Mouse (Mus musculus) heart, postnatal 25 days (tissue): ENCODE data around the gene Gm26741. TPM values are rescaled to one million over a fixed set of nuclear protein-coding genes. Genes with fewer than 3 reads are reported as not detected.

Experiments used
- DNase-seq: peaks from one replicate; pipeline ENCODE4 v3.0.0; 2022; ENCODE audit warnings: low spot score
- intact Hi-C: fragments of 180-260 bp; cut with DNase I; formaldehyde crosslinking; loops from one replicate; pipeline ENCODE4 v1.15.1; 2025
- total RNA-seq, 2 experiments: library from RNA; stranded (reverse); gene quantifications; 2 replicates each; pipeline ENCODE4 v1.2.3; 2021

Gm26741 gene
- total RNA-seq, 2 experiments from 2014 or later, result not detected

DNA sequence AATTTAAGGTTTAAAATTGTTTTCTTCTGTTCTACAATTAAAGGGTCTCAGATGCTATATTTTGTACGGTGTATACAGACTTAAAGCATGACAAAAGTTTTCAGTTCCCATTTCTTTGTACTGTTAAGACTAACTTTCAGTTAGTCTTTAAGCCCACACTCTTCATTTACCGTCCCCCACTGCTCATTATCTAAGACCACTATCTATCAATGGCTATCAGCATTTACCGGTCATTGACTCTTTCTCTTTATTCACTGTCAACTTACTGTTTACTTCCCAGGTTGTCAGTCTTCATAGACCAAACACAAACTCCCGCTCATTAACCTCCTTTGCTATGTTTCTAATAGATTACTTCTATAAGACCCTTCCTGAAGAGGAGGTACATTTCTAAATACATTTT is 28.6 kb downstream of the Gm26741 start:
- no peak for DNase-seq
- intact Hi-C loops, result loop anchor here (2.0 to 5.0 kb wide), 3 partner anchors 30 to 595 kb away; partner anchors contain the start of gene Nus1

DNA sequence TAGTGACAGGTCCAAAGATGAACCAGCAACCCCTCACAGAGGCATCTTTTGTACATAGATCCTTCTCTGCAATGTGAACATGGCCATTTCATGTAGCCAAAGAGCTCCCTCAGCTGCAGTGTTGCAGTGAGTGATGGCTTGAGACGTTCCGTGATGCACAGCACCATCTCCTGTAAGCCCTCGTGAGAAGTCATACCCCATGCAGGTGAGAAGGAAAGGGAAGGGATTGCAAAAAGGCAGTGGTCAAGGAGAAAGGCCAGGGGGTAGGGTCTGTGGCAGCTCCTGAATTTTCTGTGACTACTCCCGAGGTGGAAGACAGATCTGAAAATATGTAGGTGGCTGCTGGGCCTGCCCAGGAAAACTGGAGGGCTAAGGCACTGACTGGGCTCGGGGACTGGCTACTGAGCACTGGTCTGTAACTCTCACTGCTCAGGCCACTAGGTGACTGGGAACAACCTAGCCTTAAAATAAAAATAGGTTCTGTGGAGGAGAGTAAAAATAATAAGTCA is 30.4 kb downstream of the Gm26741 start, which contains the start of gene Nepn:
Nepn (plus strand) TSS at position 51 of the 509 bp plus-strand sequence.
- DNase-seq, result no peak
- intact Hi-C loops, result loop anchor here (5.0 kb wide), 2 partner anchors 282 to 597 kb away; no protein-coding TSS in a partner anchor

DNA sequence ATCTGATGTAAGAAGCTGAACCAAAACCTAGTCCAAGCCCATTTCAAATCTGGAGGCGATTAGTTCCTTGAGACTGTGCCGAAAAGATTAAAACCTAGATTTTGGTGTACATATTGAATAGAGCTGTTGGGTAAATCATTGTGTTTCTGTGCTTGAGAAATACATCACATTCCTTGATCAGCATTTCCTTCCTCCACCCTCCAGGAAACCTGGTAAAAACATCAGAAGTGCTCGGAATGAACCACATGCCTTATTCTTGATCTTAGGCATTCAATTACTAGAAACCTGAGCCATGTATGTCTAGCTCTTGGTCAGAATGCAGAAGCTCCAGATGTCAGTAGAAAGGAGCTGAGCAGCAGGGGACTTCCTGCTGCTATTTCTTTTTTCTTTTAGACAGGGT is 30.9 kb downstream of the Gm26741 start:
- no peak for DNase-seq
- intact Hi-C loops, result loop anchor here (5.0 kb wide), 2 partner anchors 282 to 597 kb away; no protein-coding TSS in a partner anchor

DNA sequence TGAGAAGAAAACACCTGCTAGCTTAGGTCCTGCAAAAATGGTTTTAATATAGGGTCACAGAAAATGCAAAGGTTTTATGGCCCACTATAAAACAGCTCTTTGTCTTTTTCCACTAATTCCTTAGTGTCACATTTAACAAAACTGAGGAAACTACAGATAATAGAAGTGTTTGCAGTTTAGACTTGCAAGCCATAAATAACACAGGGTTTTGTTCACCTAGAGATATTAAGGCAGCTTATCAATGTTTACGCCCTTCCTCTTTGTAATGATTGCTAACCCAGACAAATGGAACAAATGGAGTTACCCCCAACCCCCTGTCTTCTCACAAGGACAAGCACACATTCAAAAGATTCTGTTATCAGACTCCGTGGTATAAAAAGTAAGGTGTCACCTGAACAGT is 32.6 kb downstream of the Gm26741 start:
- no peak for DNase-seq
- intact Hi-C loops, result no loop called here

DNA sequence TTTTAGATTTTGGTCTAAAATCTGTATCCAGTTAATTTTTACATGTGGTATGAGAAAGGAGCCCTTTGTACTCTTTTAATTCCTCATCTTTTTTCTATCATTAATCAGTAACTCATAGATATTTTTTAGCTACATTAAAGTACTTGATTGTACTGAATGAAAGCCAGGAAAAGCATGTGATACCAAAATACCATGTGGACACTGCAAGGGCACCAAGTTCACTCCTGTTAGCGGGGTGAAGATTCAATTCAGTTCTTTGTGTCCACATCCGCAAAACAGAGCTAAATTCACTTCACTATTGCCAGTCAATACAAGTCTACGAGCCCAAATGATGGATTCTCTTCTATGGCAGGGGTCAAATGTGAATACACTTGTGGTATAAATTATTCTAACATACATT is 38.1 kb downstream of the Gm26741 start:
- intact Hi-C loops, result no loop called here
- DNase-seq, result no peak

DNA sequence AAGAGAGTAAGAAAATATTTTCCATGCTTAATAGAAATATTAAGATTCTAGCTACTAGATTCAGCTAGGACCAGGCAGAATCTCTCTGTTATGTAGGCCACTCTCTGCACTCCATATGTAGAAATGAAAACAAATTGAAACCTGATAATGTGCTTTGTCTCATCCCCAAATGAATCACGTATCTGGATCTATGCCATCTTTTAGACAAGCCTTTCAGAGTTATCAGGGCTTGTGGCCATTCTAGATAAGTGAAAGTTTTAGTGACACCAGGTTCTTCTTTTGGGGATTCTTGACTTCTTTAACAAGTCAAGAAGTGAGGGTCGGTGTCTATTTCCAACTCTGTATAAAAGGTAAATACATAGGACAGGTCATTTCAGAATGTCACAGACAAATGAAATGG is 40.1 kb downstream of the Gm26741 start:
- intact Hi-C loops, result no loop called here
- no peak for DNase-seq

DNA sequence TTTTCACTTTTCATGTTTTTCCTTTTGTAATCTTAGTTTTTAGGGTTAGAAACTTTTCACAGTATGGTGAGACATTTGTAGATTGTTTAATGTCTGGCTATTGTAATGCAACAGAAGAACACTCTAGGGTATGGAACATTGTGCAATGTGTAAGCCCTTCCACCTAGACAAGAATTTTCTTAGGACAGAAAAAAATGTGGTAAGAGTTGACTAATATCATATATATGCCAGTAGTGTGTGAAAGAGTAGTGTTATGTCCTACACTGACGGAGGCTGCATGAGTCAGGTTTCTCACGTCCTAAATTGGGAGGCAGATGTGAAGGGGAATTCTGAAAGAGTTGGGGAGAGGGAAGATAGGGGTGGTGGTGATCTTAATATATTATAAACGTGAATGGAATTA is 41.2 kb downstream of the Gm26741 start:
- no peak for DNase-seq
- intact Hi-C loops, result no loop called here

DNA sequence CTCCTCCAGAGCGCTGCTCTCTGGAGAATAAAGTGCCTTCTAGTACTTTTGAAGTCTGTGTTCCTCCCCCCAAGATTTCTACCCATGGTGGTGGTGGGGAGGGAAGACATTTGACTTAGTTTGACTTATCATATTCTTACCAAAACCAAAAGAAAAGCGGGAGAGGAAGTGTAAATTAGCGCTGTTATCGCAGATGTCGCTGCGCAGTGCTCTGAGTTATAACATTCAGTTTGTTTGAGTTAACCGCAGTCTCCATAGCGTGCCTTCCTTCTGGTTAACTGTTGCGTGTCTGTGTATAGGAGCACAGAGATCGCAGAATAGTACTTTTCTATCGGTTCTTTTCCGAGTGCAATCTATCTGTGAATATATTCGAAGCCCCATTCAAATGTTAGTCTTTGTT is 46.6 kb downstream of the Gm26741 start:
- intact Hi-C loops, result no loop called here
- no peak for DNase-seq

DNA sequence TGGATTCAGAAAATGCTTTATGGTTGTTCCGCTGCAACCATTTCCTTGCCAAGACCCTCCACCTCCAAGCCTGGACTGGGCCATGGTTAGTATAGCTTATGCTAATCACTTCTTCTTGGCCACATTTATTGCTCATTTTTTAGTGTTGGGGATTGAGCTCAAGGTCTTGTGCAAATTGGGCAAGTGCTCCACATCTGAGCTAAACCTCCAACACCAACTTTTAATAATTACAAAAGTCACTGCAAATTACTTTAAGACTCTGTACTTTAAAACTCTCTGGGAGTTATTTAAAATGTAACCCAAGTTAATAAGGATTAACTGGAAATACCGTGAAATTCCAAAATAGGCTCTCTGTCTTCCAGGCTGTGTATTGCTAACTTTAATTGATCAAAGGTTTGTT is 49.0 kb downstream of the Gm26741 start:
- intact Hi-C loops, result no loop called here
- DNase-seq, result no peak

Other genes starting within 250 kb of the Gm26741 start
- gene Ros1, start 163.5 kb upstream of the Gm26741 start, total RNA-seq, result not detected
- 1 to 10 TPM; 3.8 to 4.7 TPM for gene Dcbld1, start 125.1 kb upstream of the Gm26741 start, total RNA-seq
- 10 to 100 TPM; 12.5 to 15.0 TPM for gene Gopc, start 23.4 kb downstream of the Gm26741 start, total RNA-seq
- under 1 TPM; 0.21 to 0.31 TPM for gene Nepn, start 30.2 kb downstream of the Gm26741 start, total RNA-seq
- gene Nus1, start 58.8 kb downstream of the Gm26741 start, total RNA-seq, result 10 to 100 TPM; 28.5 to 28.8 TPM